Mouse (Mus musculus) midbrain, embryonic 16.5 days (tissue): ENCODE measurements around the gene Mark3. TPM values are rescaled to one million over a fixed set of nuclear protein-coding genes. Genes with fewer than 3 reads are reported as not detected.
"Not testable (repeated sequence)": the region's sequence is repeated elsewhere in the genome, so short reads cannot be mapped to it uniquely, and the experiment has no call there.

ENCODE experiments used
- ATAC-seq: fragments of 200-750 bp; cut with Nextera tagmentation; 2 replicates; pipeline ENCODE4 v1.8.0; 2017; ENCODE audit warnings: moderate TSS enrichment
- H3K27ac ChIP-seq: fragments of 300-500 bp; sonication (generic); 2 replicates; pipeline ENCODE4 v1.5.1; 2014; ENCODE audit warnings: mild to moderate bottlenecking, low read length, mixed read lengths
- H3K27me3 ChIP-seq: fragments of 300-500 bp; sonication (generic); 2 replicates; pipeline ENCODE4 v1.6.1; 2014; ENCODE audit warnings: low read depth, low read length, mixed read lengths; ENCODE audit not compliant: control insufficient read depth, insufficient read depth
- H3K36me3 ChIP-seq: fragments of 300-500 bp; sonication (generic); 2 replicates; pipeline ENCODE4 v1.6.1; 2014; ENCODE audit warnings: mild to moderate bottlenecking, low read length, moderate library complexity, mixed read lengths; ENCODE audit not compliant: control insufficient read depth, insufficient read depth
- H3K4me1 ChIP-seq: fragments of 300-500 bp; sonication (generic); 2 replicates; pipeline ENCODE4 v1.6.1; 2014; ENCODE audit warnings: mild to moderate bottlenecking, low read length, mixed read lengths; ENCODE audit not compliant: control insufficient read depth, insufficient read depth
- H3K4me2 ChIP-seq: fragments of 300-500 bp; sonication (generic); 2 replicates; pipeline ENCODE4 v1.6.1; 2014; ENCODE audit warnings: mild to moderate bottlenecking, low read length, mixed read lengths
- H3K4me3 ChIP-seq: fragments of 300-500 bp; sonication (generic); 2 replicates; pipeline ENCODE4 v1.5.1; 2014; ENCODE audit warnings: low read depth, mild to moderate bottlenecking, low read length, moderate library complexity, mixed read lengths
- H3K9ac ChIP-seq: fragments of 300-500 bp; sonication (generic); 2 replicates; pipeline ENCODE4 v1.6.1; 2014; ENCODE audit warnings: low read depth, low read length, mixed read lengths
- H3K9me3 ChIP-seq: fragments of 300-500 bp; sonication (generic); replicated peaks from 2 replicates; pipeline ENCODE4 v1.6.1; 2014; ENCODE audit warnings: mild to moderate bottlenecking, low read length, mixed read lengths; ENCODE audit not compliant: control insufficient read depth, poor library complexity, severe bottlenecking
- WGBS: fragments of 180-500 bp; shearing (Covaris S2); extraction: QIAGEN DNeasy Blood & Tissue Kit; methylation state at CpG from one replicate; pipeline ENCODE4 v1.1.7; 2014; 5-methylcytosine and 5-hydroxymethylcytosine counted together
- polyA plus RNA-seq: library from polyadenylated mRNA; unstranded; fragments of >200 nt; fragmentation: Nextera tagmentation; extraction: Ambion mirVana; gene quantifications from 2 replicates; pipeline ENCODE4 v1.2.1, GENCODE M21; 2015

Mark3 gene
- polyA plus RNA-seq, 1 experiment from 2014 or later: 45.5 TPM

DNA sequence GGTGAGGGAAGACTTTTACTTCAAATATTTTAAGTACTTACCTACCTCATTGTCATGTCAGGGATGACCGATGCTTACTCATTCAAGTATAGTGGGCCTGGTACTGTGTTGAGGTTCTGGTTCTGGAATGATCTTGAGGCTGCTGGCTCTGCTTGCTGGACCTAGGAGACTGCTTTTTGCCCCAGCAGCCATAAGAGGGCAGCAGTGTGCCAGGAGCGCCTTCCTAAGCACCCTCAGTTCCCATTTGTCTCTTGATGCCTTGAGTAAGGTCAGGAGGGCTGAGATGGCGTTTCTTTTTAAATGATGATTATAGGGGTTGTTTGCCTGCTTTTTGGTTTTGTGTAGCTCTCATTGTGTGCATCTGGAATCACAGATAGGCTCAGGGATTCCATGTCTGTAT lies 79.1 kb downstream of the Mark3 start:
- no peaks in the 10 kb centered on the region for H3K27me3 ChIP-seq
- no peaks in the 10 kb centered on the region for H3K9me3 ChIP-seq
- no peak for ATAC-seq
- no peak overlapping the region for H3K27ac ChIP-seq
- H3K9ac ChIP-seq: no peak overlapping the region
- H3K36me3 ChIP-seq: peaks cover 21% of the 10 kb centered on the region
- no peak overlapping the region for H3K4me2 ChIP-seq
- 30% methylated on average over 3 of the region's 3 CpGs for WGBS
- H3K4me1 ChIP-seq: no peaks in the 10 kb centered on the region
- no peak overlapping the region for H3K4me3 ChIP-seq

GRCm38 (mm10) chr12:111655695-111656094 lies 81.4 kb downstream of the Mark3 start:
- H3K36me3 ChIP-seq: peaks cover 20% of the 10 kb centered on the region
- H3K4me2 ChIP-seq: no peak overlapping the region
- H3K9ac ChIP-seq: no peak overlapping the region
- 91% methylated on average over 11 of the region's 11 CpGs for WGBS
- ATAC-seq: no peak
- H3K27ac ChIP-seq: no peak overlapping the region
- H3K4me3 ChIP-seq: no peak overlapping the region
- H3K4me1 ChIP-seq: no peaks in the 10 kb centered on the region
- no peaks in the 10 kb centered on the region for H3K27me3 ChIP-seq
- H3K9me3 ChIP-seq: no peaks in the 10 kb centered on the region

DNA sequence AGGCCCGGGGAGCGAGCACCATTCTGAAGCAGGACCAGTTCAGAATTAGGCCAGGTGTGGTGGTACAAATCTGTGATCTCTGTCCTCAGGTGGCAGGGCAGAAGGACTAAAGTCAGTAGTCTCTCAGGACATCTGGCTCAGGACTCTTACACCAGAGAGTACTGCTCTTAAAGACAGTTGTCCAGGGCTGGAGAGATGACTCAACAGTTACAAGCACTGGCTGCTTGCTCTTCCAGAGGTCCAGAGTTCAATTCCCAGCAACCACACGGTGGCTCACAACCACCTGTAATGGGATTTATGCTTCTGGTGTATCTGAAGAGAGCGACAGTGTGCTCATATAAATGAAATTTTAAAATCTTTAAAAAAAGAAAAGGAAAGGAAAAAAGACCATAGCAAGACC lies 85.0 kb downstream of the Mark3 start:
- Histone ChIP-seq H3K4me1 (no peaks in the 10 kb centered on the region), H3K4me3 (no peak overlapping the region), H3K27ac (no peak overlapping the region), H3K27me3 (no peaks in the 10 kb centered on the region), H3K9ac (no peak overlapping the region), H3K36me3 (peaks cover 17% of the 10 kb centered on the region), H3K9me3 (no peaks in the 10 kb centered on the region), H3K4me2 (no peak overlapping the region)
- ATAC-seq: no peak
- 95% methylated on average over 4 of the region's 4 CpGs for WGBS

DNA sequence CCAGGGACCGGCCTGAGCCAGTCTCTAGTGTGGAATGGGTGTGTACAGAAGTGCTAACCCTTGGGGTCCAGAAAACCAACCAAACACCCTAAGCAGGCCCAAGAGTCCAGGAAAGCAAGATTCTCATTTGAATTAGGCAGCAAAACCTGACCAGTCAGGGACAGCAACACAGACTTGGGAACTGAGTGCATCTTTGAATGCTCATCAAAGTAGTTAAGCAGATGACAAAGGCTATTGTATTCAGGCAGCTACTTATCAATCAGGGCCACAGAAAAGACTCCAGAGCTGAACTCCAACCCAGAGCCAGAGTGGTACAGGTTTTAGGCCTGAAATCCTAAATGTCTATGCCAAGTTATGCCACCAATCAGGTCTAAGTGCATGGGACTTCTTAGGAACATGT lies 86.3 kb downstream of the Mark3 start:
- Histone ChIP-seq H3K27ac (no peak overlapping the region), H3K9me3 (no peaks in the 10 kb centered on the region), H3K27me3 (no peaks in the 10 kb centered on the region), H3K4me3 (no peak overlapping the region), H3K36me3 (peaks cover 14% of the 10 kb centered on the region), H3K4me1 (no peaks in the 10 kb centered on the region), H3K9ac (no peak overlapping the region), H3K4me2 (no peak overlapping the region)
- 92% methylated on average over 1 of the region's 1 CpGs for WGBS
- no peak for ATAC-seq

DNA sequence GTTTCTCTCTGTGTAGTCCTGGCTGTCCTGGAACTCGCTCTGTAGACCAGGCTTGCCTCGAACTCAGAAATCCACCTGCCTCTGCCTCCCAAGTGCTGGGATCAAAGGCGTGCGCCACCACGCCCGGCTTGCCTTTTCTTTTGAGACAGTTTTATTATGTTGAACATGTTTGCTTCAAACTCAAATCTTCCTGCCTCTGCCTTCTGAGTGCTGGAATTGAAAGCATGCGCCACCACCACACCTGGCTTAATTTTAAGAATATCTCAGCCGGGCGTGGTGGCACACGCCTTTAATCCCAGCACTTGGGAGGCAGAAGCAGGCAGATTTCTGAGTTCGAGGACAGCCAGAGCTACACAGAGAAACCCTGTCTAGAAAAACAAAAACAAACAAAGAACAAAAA lies 87.2 kb downstream of the Mark3 start:
- not testable (repeated sequence) for H3K27ac ChIP-seq, H3K9me3 ChIP-seq, H3K4me2 ChIP-seq, H3K9ac ChIP-seq, ATAC-seq, H3K27me3 ChIP-seq, H3K4me3 ChIP-seq, H3K4me1 ChIP-seq, H3K36me3 ChIP-seq
- WGBS: 94% methylated on average over 11 of the region's 11 CpGs

DNA sequence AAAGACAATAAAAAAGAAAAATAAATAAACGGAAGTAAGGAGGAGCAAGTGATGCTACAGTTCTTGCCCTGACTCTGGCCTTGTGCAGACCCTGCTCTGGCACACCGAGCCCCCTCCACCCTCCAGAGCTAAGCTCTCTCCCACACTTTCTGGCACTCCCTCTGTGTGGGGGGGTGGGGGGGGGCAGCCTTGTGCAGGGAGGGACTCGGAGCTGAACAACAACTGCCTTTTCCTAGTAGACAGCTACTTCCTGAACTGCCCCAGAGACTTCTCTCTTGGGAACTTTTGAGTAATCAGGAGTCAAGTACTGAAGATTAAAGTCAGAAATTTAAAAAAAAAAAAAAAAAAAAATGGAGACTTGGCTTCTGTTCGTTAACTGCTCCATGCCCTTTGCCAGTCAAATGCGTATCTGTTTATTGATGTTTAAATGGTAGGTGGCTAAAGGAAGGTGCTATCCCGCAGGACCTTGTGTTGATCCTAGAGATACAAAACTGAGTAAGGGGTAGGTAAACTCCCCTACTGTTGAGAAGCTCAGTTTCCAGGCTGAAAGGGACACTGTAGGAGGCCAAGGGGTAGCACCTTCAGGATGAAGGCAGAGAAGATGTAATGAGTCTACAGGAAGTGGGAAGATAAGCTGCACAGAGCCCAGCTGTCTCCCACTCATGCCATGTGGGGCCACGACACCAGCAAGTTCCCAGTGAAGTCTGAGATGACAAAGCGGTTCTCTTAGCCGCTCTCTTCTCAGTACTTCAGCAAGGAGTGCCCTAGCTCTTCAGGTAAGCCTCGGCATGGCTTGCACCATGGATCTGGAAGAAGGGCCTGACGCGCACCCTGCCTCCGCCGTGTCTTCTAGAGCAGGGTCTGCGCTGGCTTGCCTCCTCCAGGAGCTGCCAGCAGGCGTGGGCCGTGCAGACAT lies 89.2 kb downstream of the Mark3 start:
- Histone ChIP-seq H3K9me3 (no peaks in the 10 kb centered on the region), H3K4me2 (no peak overlapping the region), H3K4me3 (no peak overlapping the region), H3K9ac (0 out of 2 replicates have a peak overlapping the region, but pooled peaks have one; percentile 22), H3K4me1 (peaks cover under 1% of the 10 kb centered on the region), H3K27me3 (no peaks in the 10 kb centered on the region), H3K36me3 (0 out of 2 replicates have a peak, but pooled peaks cover 2% of the 10 kb centered on the region), H3K27ac (no peak overlapping the region)
- ATAC-seq: no peak
- WGBS: 75% methylated on average over 17 of the region's 17 CpGs

DNA sequence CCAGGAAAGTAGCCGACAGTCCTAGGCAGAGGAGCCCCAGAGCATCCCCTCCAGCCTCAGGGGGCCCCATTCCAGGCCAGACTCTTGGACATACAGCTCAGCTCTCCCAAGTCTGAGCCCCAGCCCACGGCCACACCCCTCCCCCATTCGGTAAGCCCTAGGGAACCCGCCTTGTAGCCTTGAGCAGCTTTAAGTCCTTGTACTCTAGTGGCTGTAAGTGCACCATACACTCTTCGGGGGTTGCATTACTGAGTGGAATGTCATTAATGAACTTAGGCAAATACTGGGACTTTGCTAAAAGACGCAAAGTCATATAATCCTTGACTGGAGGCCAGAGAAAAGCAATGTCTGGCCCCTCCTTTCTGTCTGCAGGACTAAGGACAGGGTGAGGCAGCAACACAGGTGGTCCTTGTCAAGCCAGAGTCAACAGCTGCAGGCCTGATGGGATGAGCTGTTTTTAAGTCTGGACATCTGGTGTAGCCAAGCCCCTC lies 89.9 kb downstream of the Mark3 start:
- ATAC-seq: no peak
- Histone ChIP-seq H3K9ac (0 out of 2 replicates have a peak overlapping the region, but pooled peaks have one; percentile 22), H3K4me1 (peaks cover 8% of the 10 kb centered on the region), H3K36me3 (no peaks in the 10 kb centered on the region), H3K9me3 (no peaks in the 10 kb centered on the region), H3K27ac (no peak overlapping the region), H3K4me2 (no peak overlapping the region), H3K27me3 (no peaks in the 10 kb centered on the region), H3K4me3 (no peak overlapping the region)
- WGBS: 40% methylated on average over 6 of the region's 6 CpGs

DNA sequence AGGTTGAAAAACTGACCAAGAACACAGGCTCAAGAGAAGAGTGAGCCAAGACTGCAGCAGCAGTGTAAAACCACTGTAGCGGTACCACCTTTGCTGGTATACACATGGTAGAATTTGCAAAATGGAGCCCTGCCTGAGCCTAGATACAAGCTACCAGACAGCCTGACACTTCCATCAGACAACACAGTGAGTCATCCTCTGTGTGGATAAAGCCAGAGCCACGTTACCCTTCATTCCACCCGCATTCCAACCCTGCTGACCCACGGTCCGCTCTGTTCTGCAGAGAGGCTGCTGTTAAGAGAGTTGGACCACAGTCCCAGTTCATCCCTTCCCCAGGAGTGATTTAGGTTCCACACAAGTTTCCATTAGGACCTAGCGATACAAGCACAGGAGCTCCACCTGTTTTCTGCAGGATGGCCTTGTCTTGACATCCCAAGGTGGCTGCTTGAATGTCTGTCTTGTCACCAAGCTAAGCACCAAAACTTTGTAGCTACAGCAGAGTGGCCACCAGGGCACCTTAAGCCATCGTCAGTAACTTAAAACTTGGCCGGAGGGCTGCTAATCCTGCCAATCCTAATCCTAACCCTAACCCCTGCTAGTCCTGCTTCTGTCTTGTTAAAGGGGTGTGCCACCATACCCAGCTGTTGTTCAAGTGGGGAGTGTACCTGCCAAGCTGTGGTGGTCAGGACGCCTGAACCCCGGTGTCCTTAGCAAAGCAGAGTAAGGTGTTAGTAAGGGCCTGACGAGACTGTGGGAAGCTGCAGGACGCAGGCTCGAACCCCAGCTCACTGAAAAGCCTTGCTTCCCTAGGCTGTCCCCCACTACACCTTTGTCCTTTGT lies 90.9 kb downstream of the Mark3 start:
- no peak overlapping the region for H3K4me3 ChIP-seq
- peaks cover 18% of the 10 kb centered on the region for H3K4me1 ChIP-seq
- ATAC-seq: no peak
- H3K9ac ChIP-seq: no peak overlapping the region
- no peak overlapping the region for H3K4me2 ChIP-seq
- H3K9me3 ChIP-seq: no peaks in the 10 kb centered on the region
- 82% methylated on average over 13 of the region's 13 CpGs for WGBS
- no peaks in the 10 kb centered on the region for H3K36me3 ChIP-seq
- no peak overlapping the region for H3K27ac ChIP-seq
- H3K27me3 ChIP-seq: no peaks in the 10 kb centered on the region

DNA sequence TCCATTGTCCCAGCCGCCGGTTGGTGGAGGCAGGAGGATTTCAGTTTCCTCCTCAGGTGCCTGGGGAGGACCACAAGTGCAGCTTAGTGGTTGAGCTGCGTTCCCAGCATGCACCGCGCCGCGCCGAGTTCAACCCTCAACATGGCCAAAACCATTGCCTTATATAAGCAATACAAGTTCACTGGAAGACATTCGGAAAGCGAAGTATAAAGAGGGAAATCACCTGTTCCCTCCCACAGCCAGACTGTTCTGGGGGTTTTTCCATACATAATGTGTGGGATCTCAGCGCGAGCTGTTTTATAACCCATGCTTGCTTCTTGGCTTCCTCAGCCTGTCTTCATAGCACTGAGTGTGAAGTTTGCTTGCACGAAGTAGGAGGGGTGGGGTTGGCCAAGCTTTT lies 92.1 kb downstream of the Mark3 start:
- no peak overlapping the region for H3K4me2 ChIP-seq
- H3K9ac ChIP-seq: no peak overlapping the region
- WGBS: 83% methylated on average over 13 of the region's 13 CpGs
- no peaks in the 10 kb centered on the region for H3K36me3 ChIP-seq
- peaks cover 22% of the 10 kb centered on the region for H3K4me1 ChIP-seq
- no peak overlapping the region for H3K4me3 ChIP-seq
- ATAC-seq: no peak
- no peaks in the 10 kb centered on the region for H3K9me3 ChIP-seq
- no peak overlapping the region for H3K27ac ChIP-seq
- H3K27me3 ChIP-seq: no peaks in the 10 kb centered on the region
